Mouse (Mus musculus) cortical plate, adult 2 months (tissue): ENCODE results near the gene Ptprn2.

Experiments used
- CTCF ChIP-seq: fragments of 200-500 bp; IDR thresholded peaks from 2 replicates; pipeline ENCODE4 v1.5.1; 2011; ENCODE audit warnings: mild to moderate bottlenecking, control low read depth, low read length; ENCODE audit not compliant: insufficient read depth; ENCODE audit errors: extremely low read depth
- POLR2A ChIP-seq: fragments of 200-500 bp; IDR thresholded peaks from 2 replicates; pipeline ENCODE4 v1.6.1; 2011; ENCODE audit warnings: mild to moderate bottlenecking, low read length, control low read depth; ENCODE audit not compliant: insufficient read depth; ENCODE audit errors: extremely low read depth

DNA sequence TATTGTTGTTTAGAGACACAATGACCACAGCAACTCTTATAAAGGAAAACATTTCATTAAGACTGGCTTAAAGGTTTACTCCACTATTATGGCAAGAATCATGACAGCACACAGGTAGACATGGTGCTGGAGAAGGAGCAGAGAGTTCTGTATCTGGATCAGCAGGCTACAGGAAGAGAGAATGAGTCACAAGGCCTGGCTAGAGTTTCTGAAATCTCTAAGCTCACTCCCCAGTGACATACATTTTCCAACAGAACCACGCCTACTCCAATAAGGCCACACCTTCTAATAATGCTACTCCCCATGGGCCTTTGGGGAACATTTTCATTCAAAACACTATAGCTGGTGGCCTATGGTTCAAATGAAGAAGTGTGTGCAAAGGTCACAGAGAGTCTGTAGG, 53.8 kb downstream of the Ptprn2 start:
- TF ChIP-seq CTCF (no peak), POLR2A (no peak)
